Mouse (Mus musculus): ENCODE data around the gene Morn1. TPM values are rescaled to one million over a fixed set of nuclear protein-coding genes. Genes with fewer than 3 reads are reported as not detected.

The Morn1 gene
- total RNA-seq, 2 experiments from 2014 or later = 2.8 to 3.8 TPM

GRCm38 (mm10) chr4:155135909-155136585, 49.7 kb downstream of the Morn1 start:
- intact Hi-C loops (cut with DNase I) = no loop called here

GRCm38 (mm10) chr4:155137891-155138290, 51.5 kb downstream of the Morn1 start:
- DNase-seq = peak in 1 of 2 experiments; percentile 63

More at GRCm38 (mm10) chr4:155135909-155136585, 49.7 kb downstream of the Morn1 start:
- peak; percentile 70 to 73 for DNase-seq

GRCm38 (mm10) chr4:155138451-155138850, 52.1 kb downstream of the Morn1 start:
- no peak for DNase-seq
- intact Hi-C loops (cut with DNase I) = no loop called here

More at GRCm38 (mm10) chr4:155137891-155138290, 51.5 kb downstream of the Morn1 start:
- intact Hi-C loops (cut with DNase I) = no loop called here

DNA sequence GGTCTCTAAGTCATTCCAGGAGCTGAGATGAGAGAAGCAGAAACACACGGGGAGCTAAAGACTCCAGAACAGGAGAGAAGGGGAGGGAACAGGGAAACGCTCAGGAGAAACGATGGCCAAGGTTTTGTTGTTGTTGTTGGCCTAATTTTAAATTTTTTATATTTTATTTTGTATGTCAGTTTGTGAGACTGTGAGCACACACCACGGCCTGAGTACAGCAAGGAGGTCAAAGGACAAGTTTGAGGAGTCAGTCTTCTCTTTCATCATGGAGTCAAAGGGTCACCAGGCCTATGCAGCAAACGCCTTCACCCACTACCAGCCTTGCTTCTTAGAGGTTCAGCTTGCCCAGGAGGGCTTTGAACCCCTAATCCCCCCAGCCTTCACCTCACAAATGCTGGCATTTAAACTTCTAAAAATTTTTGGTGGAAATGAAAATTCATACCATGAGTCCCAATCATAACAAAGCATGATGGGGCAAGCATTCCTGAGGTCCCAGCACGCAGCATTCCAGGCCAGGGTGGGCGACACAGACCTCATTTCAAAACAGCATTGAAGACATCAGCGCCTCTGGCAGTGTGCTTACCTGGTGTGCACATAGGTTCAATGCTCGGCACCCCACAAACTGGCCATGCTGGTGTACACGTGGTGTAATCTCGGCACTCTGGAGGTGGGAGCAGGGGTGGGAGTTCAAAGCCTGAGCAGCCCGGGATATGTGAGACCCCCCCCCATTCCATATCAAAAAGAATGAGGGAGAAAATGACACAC, 53.1 kb downstream of the Morn1 start:
- no peak for DNase-seq
- intact Hi-C loops (cut with DNase I) = no loop called here

DNA sequence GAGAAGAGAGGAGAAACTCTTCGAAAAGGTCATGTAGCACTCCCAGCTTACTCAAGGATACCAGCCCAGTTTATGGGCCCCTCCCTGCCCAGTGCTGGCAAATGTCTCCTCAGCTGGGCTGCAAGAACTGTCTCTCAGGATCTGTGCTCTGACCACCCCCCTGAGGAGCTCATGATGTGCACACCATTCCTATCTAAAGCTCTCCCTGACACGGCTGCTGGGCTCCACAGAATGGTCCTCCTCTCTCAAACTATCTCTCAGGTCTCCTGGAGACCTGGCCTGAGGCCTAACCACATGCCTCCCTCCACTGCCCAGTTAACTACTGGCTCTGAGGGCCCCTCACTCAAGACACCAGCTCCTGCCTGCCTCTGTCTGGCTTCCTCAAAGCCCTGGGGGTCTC, 53.8 kb downstream of the Morn1 start:
- intact Hi-C loops (cut with DNase I) = no loop called here
- no peak for DNase-seq

DNA sequence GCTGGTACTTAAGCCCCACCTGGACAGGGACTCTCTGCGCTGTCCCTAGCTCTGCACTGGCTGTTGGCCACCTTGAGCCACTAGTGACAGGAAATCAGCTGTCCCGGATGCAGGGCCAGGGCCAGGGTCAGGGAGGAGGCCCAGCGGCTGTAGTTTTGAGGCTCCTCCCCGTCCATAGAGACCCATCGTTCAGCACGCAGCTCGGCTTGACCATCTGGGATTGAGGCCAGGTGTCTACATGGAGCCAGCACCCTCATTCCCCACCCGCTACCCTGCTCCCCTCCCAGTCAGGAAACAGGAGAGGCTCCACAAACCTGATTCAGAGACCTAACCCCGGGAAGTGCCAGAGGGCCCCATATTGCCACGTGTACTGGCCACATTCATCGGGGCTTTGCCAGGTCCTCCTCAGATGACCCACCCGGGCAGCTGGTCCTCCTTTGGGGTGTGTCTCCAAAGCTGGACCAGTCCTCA, 54.5 kb downstream of the Morn1 start:
- intact Hi-C loops (cut with DNase I) = no loop called here
- DNase-seq = peak; percentile 85 to 87

GRCm38 (mm10) chr4:155142836-155143235, 56.5 kb downstream of the Morn1 start:
- intact Hi-C loops (cut with DNase I) = no loop called here

GRCm38 (mm10) chr4:155143411-155143810, 57.0 kb downstream of the Morn1 start:
- DNase-seq = no peak
- intact Hi-C loops (cut with DNase I) = no loop called here

More at GRCm38 (mm10) chr4:155142836-155143235, 56.5 kb downstream of the Morn1 start:
- DNase-seq = no peak

- DNase-seq = peak; percentile 89
- intact Hi-C loops (cut with DNase I) = no loop called here
These were observed 57.6 kb downstream of the Morn1 start for GRCm38 (mm10) chr4:155143871-155144502.

DNA sequence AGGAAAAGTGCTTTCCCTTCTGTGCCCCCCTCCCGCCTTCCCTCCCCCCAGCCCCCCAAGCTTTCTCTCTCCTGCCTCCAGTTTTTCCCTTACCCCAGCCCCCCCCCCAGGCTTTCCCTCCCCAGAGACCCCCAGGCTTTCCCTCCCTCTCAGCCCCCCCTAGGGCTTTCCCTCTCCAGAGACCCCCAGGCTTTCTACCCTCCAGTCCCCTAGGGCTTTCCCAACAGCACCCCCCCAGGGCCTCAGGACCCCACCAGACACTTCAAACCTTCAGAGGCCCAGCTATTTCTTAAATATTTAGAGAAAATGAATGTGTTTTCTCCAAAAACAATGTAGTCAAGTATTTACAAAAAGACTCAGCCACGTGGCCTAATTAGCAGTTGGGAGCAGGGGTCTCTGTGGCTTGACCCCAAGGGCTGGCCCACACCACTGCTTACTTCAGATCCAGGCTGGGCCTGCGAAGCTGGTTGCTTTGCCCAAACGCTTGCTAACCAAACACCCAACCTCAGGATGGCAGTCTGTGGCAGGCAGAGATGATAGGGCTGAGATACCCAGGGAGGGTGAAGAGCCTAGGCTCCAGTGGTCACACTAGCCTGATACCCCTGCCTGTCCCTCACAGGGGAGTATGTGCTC, 58.3 kb downstream of the Morn1 start:
- no peak for DNase-seq
- intact Hi-C loops (cut with DNase I) = no loop called here

- intact Hi-C loops (cut with DNase I) = no loop called here
- no peak for DNase-seq
These were observed 59.9 kb downstream of the Morn1 start for GRCm38 (mm10) chr4:155146107-155146823.

- DNase-seq = no peak
- intact Hi-C loops (cut with DNase I) = no loop called here
These were observed 62.1 kb downstream of the Morn1 start for GRCm38 (mm10) chr4:155148453-155148852.

DNA sequence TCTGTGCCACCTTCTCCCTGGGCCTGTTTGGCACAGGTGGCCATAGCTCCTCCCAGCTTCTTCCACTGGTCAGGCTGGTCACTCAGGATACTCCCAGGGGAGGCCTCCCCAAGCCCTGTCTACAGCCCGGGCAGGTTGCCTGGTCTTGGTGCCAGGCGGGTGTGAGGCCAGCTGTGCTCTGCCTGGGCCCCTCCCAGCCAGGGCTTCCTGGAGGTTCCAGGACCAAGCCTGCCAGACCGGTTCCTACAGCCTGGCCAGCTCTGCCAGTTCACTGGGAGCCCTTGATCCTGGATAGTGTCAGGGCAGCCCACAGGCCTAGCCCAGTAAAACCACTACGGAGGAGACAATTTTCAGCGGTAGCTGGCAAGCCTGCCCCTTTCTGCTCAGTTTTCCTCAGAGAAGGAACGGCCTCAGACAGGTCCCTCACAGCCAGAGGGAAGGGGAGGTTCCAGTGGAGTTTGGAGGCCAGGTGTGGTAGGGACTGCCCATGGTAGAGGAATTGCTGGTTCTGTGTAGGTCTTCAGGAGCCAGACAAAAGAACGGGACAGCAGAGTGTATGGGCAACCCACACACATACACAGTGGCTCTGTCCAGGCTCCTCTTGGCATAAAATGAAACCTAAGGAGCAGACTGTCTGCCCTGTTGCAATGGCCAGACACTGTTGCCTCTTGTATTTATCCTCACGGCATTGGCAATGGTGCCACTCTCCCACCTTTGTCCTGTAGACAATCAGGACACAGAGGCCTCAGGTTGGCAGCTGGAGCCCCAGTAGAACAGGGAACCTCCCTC, 62.7 kb downstream of the Morn1 start:
- DNase-seq = peak; percentile 84 to 85
- intact Hi-C loops (cut with DNase I) = no loop called here

DNA sequence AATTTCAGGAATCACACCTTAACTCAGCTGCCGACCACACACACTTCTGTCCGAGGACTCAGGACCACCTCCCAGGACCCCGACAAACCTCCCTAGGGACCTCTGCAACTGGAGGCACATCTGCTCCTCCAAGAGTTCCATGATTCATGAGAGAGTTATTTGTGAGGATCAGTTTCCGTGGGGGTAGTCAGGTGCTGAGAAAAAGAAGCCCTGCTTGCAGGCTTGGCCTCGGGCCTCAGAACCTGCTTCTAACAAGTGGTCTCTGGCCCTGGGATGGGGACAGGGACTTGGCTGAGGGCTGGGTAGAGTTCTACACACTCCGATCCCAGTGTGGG, 63.5 kb downstream of the Morn1 start:
- intact Hi-C loops (cut with DNase I) = loop anchor here (2.0 kb wide), 2 partner anchors 29 to 71 kb away; no protein-coding TSS in a partner anchor
- DNase-seq = no peak

DNA sequence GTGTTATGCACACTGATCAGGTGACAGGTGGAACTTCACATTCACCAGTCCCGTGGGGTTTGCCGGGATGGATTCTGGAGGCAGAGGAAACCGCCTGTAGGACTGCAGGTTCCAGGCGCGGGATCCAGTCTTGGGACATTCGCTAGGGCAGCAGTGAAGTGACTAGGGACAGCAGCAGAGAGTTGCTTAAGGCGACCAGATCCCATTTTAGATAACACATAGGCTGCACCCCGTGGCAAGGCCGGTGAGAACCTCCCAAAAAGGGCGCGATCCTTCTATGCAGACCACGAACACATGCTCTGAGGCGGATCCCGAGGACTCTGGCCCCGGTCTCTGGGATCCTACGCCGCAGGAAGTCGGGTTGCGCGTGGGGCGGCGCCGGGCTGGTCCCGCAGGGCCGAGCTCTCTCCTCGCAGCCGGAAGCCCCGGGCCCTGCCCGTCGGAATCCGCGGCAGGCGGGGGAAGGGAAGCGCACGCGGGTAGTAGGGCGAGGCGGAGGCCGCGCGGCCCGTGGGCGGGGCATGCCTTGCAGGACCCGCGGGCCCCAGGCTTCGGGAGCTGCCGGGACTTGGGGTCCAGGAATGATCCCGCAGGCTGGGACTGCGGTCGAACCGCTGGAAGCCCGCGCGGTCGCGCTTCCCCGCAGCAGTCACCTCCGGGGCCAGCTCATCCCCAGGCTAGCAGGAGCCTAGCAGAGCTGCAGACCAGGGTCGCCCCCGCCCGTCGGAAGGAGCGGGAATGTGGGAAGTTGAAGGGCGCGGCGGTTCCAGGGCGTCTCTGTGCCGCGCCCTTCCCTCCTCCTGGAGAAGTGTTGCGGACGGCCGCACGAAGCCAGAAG, 64.1 kb downstream of the Morn1 start:
- intact Hi-C loops (cut with DNase I) = loop anchor here (2.0 kb wide), 2 partner anchors 28 to 70 kb away; no protein-coding TSS in a partner anchor
- DNase-seq = peak; percentile 93 to 94

DNA sequence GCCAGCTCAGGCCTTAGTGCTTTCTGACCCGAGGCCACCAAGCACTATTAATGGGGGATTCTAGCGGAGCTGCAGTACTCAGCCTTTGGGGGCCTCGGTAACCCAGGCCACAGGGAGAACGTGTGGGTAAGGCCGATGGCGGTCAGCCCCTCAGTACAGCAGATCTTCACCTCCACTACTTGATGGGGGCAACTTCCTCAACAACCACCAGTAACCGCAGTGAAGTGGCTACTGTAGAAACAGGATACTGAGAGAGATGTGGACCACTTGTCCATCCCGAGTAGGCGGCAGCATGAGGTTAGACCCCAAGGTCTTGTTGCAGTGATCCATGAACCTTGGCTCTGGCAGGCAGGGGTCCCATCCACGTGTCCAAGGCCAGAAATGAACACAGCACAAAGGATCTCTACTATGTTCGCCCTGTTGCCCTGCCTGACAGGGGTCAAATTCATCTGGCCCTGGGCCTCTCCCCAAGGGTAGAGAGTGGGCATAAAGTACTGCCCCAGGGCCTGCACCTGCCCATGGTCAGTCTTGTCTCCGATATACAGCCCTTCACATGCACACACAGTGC, 64.9 kb downstream of the Morn1 start:
- no peak for DNase-seq
- intact Hi-C loops (cut with DNase I) = loop anchor here (2.0 kb wide), 2 partner anchors 27 to 69 kb away; no protein-coding TSS in a partner anchor

DNA sequence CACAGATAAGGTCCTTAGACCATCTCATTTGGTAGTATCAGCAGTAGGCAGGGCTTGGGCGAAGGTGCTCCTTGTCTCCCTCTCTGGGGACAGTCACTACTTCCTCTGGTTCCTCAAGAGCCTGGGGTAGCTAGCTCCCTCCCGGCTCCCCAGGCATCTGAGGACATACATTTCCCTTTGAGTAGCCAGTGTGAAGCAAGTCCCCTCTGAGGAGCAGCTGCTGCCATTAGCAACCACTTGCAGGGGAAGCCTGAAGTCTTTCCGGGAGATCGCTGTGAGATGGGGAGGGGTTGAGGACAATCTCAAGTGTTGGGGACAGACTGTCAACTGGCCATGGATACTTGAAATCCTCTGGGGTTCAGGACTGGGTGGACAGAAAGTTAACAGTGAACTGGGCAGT, 65.5 kb downstream of the Morn1 start:
- intact Hi-C loops (cut with DNase I) = loop anchor here (2.0 kb wide), 2 partner anchors 27 to 69 kb away; no protein-coding TSS in a partner anchor
- DNase-seq = no peak

- intact Hi-C loops (cut with DNase I) = no loop called here
- no peak for DNase-seq
These were observed 66.1 kb downstream of the Morn1 start for GRCm38 (mm10) chr4:155152476-155152875.
